Mouse (Mus musculus) cerebellum, postnatal 10 days (tissue): ENCODE measurements at regions not wholly inside any gene's neighbourhood (a gene's known extent, or its start where the extent isn't known, plus 50 kb on each side); places are given as distances from the start of the nearest gene placed in this dataset.

Source experiments
- DNase-seq, 2 experiments: peaks; one replicate each; pipeline ENCODE4 v3.0.0; 2021; ENCODE audit warnings: mixed read lengths in 2 of 2

GRCm38 (mm10) chr12:118784643-118785042 lies 61.5 kb upstream of the Sp8 start:
- DNase-seq: no peak

GRCm38 (mm10) chr12:118781978-118782377 lies 64.2 kb upstream of the Sp8 start:
- no peak for DNase-seq

GRCm38 (mm10) chr12:118775463-118776064 lies 70.6 kb upstream of the Sp8 start:
- DNase-seq: no peak

DNA sequence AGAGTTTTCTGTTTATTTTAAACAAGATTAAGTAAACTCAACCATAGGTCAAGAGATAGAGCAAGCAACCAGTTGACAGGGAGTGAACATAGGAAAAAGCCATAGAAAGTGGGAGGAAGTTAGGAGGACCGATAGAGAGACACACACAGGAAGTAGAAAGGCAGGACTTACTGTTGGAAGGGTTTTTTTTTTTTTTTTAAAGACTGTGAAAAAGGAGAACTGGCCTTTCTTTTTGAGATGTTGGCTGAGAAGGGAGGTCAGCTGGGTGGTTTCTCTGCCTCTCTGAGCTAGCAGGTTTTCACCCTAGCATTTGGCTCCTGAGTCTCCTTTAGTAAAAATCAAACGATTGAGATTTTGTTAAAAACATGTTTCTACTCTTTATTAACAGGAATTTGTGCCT lies 73.3 kb upstream of the Sp8 start:
- no peak for DNase-seq

GRCm38 (mm10) chr12:118766472-118766871 lies 79.7 kb upstream of the Sp8 start:
- no peak for DNase-seq

DNA sequence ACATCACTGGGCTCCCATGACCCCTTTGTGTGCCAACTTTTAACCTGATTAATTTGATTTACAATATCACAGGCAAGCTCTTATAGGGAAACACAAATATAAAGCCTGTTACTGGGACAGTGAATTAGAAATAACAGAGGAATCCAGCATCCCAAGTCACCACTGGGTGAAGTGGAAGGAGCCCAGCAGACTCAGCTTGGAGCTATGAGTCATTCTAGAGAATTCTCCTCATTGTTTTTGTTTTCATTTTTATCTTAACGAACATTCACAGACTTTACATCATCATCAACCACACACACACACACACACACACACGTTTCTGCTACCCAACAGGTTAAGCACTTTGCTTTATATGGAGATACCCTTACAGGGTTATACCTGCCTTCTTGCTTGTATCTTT lies 92.1 kb upstream of the Sp8 start:
- no peak for DNase-seq

DNA sequence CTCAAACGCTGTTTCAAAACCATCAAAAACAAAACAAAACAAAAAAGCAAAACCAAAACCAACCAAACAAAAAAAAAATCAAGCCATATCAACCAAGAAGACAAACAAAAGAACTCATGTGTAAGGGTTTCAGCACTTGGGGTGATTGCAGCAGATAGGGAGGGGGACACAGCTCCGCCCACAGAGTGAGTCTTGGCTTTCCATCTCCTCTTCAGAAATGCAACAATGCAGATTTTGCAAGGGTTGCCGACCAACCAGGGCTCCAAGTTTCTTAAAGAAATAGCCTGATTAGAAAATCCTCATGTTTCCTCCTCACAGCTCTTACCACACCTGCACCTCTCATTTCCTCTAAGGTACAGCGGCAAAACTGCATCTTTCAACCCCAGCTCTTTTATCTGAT lies 107.0 kb upstream of the Sp8 start:
- DNase-seq: no peak

- peak; percentile 1 to 2 for DNase-seq
Measured at GRCm38 (mm10) chr12:118725891-118726290, 120.2 kb upstream of the Sp8 start.

DNA sequence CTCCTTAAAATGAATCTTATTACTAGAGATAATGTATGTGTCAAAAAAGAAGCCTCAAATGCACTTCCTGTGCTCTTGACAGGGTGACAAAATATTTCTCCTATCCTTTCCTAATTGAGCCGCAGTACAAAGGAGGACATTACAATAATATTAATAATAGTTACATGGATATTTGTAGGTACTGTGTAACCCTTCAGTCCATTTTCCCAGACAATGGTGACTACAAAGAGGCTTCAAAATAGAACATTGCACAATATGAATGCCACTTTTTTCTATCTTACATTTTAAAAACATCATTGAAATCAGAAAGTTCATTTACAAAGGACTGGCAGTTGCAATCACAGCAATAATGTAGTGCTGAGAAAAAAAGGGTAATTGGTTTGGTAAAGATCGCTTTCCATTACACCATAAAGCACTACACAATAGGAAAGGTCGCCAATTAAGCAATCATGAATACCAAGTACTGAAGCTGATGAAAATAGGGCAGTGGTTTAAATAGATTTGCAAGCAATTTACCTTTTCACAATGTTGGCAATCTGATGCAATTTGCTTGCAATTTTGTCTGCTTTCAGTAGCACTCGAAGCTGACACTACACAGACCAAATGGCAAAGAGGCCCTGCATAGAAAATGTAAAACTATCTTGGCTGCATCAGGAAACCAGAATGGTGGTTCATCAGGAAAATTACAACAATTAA lies 126.1 kb upstream of the Sp8 start:
- no peak for DNase-seq

DNA sequence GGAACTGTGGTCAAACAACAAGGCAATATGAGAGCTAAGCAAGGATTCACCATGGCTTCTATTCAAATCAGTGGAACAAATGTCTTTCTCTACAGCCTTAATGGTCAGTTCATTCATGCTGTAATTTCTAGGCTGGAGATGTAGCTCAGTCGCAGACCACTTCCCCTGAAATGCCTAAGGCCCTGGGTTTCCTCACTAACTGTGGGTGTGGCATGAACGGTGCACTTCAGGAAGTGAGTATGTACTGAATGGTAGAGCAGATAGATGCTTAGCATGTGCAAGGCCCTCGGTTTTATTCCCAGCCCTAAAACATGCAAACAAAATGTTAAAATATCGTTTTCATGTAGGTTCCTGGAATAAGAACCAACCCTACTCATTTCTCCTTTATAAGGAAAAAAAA lies 129.3 kb upstream of the Sp8 start:
- DNase-seq: no peak

GRCm38 (mm10) chr12:118706626-118707025 lies 139.5 kb upstream of the Sp8 start:
- DNase-seq: no peak

DNA sequence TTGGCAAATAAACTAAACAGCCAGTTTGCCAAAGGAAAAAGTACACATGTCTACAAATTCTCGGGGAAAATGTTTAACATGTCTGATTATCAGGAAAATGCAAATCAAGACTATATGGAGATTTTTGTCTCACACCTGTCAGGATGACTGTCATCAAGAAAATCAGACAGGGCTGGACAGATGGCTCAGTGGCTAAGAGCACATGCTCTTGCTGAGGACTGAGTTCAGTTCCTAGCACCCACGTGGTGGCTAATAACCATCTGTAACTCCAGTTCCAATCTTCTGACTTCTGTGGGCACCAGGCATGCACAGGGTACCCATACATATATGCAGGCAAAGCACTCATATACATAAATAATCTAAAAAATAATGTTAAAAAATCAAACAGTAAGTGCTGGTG lies 141.3 kb upstream of the Sp8 start:
- no peak for DNase-seq

DNA sequence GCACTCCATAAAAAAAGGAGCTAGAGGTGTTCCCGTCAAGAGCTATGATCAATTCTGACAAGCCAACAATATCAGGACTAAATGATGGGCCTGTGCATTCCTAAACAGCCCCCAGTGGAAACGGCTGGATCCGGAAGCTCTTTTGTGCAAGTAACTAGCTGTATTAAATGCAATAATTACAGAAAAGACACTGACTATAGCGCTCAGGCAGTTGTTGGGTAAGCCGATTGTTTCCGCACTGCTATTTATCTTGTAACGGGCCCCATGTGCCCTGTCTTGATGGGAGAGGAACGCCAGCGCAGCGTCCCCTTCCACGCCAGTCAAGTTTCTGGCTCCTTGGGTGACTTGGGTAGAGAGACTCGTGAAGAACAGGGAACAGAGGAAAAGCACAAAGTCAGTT lies 142.4 kb upstream of the Sp8 start:
- DNase-seq: no peak

- DNase-seq: no peak
Measured at GRCm38 (mm10) chr12:118703068-118703662, 143.0 kb upstream of the Sp8 start.

- DNase-seq: no peak
Measured at GRCm38 (mm10) chr12:118701838-118702237, 144.3 kb upstream of the Sp8 start.

DNA sequence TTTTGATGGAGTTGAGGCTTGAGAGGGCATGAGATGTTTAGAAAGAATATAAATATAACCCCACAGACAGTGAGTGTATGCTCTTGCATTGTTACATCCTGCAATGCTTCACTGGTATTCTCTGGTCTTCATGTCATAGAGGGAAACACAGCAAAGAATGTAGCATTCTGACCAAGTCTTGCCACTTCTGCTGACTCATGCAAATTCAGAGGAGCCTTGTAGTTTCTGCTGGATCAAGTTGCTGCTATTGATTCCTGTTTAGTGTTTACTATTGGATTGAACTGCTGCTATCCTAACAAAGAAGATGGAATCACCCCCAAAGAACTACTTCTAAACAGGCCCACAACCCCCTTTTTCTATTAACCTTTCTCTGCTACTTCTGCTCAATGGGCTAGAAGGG lies 148.0 kb upstream of the Sp8 start:
- DNase-seq: no peak

GRCm38 (mm10) chr12:118694701-118695100 lies 151.4 kb upstream of the Sp8 start:
- DNase-seq: no peak

- DNase-seq: no peak
Measured at GRCm38 (mm10) chr12:118682902-118683301, 163.2 kb upstream of the Sp8 start.

DNA sequence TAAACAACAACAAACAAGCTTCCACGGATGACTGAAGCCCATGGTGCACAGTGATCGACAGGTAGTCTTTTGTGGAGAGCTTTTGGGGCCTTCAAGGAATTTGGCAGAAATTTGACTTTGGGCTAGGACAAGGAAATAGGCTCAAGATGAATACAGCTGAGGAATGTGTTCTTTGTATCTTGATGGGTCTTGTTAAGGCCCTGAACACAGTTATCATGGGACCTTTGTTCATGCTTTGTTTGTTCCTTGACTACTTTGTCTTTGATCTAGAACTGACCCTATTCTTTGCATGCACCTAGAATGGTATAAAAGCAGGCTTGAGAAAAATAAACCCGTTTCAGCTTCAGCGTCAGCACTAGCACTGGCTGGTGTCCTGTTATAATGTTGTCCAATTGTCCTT lies 168.1 kb upstream of the Sp8 start:
- no peak for DNase-seq

DNA sequence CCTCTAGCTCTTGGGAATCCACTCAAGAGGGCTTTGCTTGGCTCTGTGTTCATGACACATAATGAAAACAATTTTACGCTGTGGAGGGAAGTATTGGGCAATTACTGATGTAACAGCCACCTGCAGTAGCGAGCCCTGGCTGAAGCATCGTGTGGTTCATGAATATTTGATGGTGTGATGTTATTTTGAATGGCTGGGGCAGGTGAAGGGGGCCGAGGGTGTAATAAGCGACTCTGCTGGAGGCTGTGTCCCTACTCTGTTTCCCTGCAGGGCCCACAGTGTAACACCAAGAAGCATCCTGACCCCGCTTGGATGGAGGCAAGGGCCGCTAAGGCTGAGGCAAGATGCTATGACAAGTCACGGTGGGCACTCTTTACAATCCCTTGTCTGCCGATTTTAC lies 184.6 kb upstream of the Sp8 start:
- peak in 1 of 2 experiments; percentile 9 for DNase-seq

- no peak for DNase-seq
Measured at GRCm38 (mm10) chr12:118661214-118661486, 185.0 kb upstream of the Sp8 start.

DNA sequence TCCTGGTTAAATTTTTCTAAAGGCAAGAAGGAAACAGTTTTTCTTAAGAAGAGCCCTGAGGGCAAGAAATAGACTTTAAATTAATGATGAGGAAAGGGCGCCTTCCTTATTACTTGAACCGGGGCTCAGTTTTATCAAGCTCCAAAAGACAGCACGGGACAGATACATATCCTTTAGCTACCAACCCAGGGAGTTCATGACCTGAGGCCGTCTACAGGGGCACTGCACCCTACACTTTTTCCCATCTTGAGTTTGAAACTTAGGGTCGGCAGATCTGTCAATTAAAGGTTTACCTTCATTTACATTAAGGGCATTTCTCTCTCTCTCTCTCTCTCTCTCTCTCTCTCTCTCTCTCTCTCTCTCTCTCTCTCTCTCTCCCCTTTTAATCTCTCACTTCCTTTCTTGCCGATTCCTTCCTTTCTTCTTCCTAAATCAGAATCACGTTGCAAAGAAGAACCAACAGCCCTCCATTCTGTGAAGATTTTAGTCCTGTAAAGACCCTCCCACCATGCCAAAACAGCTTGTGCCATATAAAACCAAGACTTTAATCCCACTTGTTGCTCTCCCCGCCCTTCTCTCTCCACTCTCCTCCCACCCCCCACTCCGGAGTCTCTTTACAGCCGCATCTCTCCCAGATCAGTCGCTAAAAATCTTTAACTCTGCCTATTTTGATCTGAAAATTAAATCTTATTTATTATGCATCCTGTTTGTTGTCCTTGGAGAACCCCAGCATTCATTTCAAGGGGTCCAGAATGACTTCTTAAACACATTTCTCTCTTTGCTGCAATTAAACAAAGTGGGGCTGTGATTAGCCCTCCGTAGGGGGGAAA lies 185.5 kb upstream of the Sp8 start:
- no peak for DNase-seq

GRCm38 (mm10) chr12:118659240-118660120 lies 186.6 kb upstream of the Sp8 start:
- DNase-seq: no peak
